Mouse (Mus musculus): ENCODE measurements around the gene Hmg20a.

The Hmg20a gene

DNA sequence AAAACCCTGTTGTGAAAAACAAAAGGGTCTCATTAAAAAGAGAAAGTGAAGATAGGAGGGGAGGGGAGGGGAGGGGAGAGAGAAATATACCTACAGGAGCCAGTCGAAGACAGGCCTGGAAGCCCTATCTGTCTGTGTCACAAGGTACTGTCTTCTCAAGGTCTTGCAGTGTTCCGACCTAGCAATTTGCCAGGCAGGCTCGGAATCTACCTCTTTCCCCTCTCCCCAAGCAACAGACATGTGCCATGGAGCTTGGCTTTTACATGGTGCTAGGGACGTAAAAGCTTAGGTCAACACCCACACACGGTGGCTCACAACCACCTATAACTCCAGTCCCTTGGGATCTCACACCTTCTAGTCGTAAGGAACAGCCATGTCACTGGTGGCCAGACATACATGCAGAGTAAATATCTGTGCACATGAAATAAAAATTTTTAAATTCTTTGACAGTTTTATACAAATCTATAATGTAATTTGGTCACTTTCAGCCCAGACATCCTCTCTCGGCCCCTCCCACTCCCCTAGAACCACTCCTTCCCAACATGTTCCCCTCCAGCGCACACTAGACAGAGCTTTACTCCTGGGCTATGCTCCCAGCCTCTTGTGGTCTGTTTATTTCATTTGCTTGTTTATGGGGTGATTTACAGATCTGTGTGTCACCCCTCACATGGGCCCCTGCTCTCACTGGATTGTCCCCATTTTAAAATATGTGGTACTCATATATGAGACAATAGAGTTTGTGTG is 81.1 kb downstream of the Hmg20a start:
- DNase-seq = no peak

GRCm38 (mm10) chr9:56500893-56501590 is 82.6 kb downstream of the Hmg20a start:
- no peak for DNase-seq

DNA sequence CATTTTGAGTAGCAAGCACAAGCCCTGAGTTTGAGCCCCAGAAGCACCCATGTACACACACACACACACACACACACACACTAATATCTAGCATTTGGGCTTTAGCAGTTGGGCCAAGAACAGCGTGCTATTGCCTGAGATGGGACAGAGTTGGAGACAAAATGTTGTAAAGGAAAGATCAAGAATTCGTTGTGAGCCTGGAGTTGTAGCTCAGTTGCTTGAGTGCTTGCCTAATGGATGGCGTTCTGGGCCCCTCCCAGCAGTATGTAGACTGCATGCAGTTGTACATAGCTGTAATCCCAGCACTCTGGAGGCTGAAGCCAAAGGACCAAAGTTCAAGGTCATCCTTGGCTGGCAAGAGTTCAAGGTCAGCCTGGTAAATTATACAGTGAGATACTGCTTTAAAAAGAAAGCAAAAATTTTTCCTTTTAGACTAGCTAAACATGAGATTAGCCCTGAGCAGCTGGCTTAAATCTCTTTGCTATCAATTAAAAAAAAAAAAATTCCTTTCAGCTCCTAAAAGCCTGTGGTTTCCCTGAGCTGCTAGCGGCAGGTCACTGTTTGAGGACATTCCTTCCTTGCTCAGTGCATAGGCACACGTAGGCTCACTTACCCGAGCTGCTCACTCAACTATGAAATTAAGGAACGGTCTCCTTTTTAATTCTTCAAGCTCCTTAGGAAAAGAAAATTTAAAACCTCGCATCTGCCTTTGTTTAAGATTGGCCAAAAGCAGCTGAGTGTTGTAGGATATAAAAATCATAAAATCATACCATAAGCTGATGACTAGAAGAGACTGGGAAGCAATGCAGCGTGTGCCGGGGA is 83.5 kb downstream of the Hmg20a start:
- DNase-seq = no peak

DNA sequence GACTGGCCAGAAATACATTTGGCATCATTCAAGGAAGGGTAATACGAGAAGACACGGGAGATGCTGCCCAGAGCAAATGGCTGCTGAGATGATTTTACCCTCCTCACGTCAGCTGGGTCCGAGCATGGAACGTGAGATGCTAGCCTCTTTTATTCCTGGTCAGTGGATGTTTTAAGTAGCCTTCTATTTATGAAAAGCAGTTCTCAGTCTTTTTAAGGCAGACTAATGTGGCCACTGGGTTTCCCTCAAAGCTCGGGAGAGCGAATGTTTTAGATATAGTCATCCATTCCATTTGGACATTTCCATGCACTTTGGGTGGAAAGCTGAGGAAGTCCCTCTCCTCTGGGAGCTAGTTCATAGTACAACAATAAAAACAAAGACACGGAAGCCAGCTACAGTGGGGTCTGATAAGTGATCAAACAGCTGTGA is 84.1 kb downstream of the Hmg20a start:
- DNase-seq = no peak

DNA sequence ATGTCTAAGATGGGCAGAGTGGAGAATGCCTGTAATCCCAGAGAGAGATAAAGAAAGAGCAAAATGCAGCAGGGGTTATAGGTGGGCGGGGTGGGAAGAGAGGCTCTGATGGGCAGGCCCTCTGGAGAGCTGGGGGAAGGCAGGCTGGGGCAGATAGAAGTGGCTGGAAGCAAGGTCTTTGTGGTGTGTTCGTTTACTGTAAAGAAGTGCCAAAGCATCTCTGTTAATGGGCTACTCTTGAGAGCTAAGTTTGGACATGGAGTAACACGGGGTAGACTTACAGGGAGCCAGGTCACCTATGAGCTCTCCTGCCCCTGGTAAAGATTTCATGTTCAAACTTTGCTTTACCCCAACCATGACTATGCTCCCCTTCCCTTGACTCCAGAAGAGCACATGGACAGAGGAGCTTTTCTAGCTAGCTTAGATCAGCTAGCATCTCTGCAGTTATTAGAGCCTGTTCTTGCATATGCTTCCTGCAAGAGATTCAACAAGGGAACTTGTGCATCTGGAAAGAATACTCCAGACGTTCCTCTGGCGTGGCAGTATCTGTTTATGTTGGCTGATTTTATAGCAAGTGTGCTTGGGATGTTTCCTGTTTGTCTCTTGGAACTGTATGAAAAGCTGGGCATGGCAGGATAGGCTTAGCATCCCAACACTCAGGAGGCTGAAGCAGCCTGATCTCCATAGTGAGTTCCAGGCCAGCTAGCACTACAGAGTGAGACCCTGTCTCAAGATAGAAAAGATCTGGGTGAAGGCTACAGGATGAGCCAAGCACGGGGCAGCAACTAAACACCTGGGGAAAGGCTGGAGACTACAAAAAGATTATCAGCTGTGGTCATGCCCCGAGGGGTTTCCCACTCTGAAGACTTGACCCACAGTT is 85.5 kb downstream of the Hmg20a start:
- DNase-seq = no peak

- DNase-seq = no peak
Observed at GRCm38 (mm10) chr9:56504511-56504910, 86.1 kb downstream of the Hmg20a start.

- peak; percentile 66 for DNase-seq
Observed at GRCm38 (mm10) chr9:56505083-56505792, 86.8 kb downstream of the Hmg20a start.

DNA sequence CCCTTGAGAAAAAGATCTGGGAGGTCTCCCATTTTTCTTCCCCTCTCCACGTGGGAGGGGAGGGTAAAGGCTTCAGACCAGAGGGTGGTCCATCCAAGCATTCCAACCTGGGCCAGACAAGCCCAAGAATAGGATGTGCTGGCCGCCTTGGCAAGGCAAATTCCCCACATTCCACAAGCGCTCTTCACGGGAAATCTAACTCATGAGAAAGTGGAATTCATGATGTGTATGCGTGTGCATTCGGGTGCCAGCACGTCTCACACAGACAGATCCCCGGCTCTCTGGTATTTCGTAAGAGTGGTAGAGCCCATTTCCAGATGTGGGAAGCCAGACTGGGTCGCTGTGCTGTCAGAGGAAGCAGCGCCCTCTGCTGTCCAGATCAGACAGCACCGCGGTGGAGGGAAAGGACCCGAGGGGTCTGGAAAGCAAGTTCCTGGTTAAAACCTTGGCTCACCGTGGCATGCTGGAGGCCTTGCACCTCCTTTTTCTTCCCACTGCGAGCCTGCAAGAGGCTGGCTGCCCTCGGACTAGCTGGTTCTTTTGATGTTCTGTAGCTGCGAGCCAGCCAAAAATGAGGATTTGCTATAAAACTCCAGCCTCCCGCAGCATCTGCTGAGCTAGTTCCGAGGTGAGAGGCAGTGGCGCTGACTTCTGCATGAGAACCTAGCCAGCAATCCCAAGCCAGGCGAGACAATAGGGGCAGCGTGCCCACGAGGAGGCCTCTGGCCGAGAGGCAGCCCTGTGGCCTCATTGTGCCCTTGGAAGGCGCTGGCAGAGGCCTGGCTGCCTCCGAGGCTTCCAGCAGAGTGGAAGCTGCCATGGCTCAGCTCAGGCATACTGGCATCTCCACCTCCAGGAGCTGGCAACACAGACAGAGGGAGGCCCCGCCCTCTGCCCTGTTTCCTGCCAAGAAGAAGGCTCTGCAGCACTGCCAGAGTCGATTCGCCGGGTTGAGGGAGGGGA is 87.7 kb downstream of the Hmg20a start:
- peak; percentile 95 for DNase-seq

DNA sequence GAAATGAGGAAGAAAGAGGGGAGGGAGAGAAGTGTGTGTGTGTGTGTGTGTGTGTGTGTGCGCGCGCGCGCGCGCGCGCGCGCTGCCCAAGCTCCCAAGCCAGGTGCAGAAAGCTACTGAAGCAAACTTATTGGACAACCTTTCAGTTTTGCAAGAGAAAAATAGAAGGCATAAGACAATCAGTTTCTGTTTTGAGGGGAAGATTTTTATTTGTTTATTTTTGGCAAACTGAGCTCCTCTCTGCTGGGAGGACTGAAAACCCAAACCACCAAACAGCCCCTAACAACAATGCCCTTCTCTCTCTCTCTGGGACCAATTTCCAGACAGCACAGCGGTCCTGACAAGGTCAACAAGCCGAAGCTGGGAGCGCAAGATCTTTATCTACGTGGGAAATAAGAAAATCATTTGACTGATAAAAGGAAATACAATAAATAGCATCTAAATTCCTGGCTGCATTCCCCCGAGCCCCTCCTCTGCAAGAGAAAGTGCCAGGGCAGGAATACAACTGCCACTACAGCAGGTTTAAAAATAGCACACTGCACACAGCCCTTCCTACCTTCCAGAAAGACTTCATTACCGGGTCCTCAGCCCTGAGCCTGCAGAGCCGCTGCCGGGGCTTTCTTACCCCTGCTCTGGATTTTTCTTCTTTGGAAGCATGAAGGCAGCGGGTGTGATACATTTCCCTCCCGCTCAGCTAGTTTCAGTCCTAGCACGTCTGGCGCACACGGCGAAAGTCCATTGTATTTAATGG is 88.7 kb downstream of the Hmg20a start:
- DNase-seq = peak; percentile 58

DNA sequence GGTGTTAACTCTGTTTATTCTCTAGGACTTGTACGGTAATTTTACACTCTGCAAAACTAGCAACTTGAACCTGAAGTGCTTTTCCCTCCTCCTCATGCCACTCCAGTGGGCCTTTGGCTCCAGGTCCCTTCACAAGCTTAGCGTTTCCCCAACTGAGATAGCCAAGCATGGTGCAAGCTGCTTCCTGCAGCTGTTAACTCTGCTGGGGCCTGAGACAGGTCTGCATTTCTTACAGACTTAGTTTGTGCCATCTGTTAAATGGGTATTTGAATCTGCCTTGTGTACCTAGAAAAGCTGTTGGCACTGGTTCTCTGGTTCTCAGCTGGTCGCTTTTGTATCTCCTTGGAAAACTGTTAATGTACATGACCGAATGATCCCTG is 89.3 kb downstream of the Hmg20a start:
- DNase-seq = no peak

DNA sequence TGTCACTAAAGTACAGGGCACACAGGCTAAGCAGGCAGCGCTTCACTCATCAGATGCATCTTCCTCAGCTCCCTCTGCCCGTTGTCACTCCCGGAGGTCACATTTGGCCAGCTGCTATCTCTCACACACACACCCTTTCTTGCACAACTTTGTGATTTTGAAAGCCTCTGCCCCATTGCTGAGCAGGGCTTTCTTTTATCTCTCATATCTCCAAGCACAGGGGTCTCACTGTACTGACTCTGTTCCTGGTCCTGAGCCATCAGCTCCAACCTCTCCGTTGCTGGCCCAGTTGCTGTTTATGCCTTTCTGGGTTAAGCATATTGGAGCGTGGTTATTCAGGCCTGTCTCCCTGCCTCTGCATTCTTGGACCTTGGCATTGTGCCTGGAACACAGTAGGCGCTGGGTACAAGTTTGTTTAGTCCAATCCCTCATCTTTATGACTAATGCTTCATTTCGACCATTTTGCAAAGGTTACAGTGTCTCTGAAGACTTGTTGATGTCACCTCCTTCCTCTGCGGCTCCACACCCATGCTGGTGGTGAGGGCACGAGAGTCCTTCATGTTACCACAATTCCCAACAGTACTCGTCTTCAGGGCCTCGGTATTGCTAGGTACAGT is 90.5 kb downstream of the Hmg20a start:
- peak; percentile 83 for DNase-seq

- DNase-seq = no peak
Observed at GRCm38 (mm10) chr9:56510281-56510680, 91.9 kb downstream of the Hmg20a start.

GRCm38 (mm10) chr9:56512486-56512885 is 94.1 kb downstream of the Hmg20a start:
- DNase-seq = no peak

GRCm38 (mm10) chr9:56515110-56515509 is 96.7 kb downstream of the Hmg20a start:
- DNase-seq = no peak

DNA sequence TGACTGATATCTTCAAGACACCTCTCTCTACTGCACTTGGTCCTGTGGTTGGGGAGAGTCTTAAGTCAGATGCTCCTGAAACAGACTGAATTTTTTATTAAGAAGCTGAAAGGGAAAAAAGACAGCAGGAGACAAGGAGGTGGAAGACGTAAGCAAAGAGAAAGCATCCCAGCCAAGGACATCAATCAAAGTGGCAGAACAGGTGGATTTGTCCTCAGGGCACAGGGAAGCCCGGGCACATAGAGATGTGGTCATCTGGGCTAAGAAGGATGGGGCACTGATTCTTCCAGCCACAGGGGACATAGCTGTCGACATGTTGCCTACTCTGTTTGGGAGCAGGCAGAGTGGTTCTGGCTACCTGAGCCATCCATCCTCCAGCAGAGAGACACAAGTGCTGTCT is 97.8 kb downstream of the Hmg20a start:
- no peak for DNase-seq

GRCm38 (mm10) chr9:56516692-56517263 is 98.4 kb downstream of the Hmg20a start:
- DNase-seq = peak; percentile 77

GRCm38 (mm10) chr9:56522281-56522680 is 103.9 kb downstream of the Hmg20a start:
- no peak for DNase-seq

DNA sequence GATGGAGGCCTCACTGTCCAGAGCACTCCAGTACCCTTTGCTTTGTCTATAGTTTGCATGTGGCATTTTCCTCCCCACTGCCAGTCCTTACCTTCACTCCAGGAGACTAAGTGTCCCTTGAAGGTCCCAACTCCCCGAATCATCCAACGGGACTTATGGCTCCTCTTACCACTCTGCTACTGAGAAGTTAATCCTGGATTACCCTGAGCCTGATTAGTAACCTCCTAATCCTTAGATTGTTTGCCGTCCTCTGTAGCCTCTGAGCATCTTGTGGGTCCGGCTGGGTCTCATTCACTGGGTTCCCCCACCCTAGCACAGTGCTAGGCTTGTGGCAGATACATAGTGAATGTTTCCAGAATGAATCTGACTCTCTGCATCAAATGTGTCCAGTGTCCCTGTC is 109.5 kb downstream of the Hmg20a start:
- no peak for DNase-seq

GRCm38 (mm10) chr9:56531991-56532390 is 113.6 kb downstream of the Hmg20a start:
- no peak for DNase-seq
